8 mouse cellular contexts compared by ENCODE assay signal in the genomic region with DNA sequence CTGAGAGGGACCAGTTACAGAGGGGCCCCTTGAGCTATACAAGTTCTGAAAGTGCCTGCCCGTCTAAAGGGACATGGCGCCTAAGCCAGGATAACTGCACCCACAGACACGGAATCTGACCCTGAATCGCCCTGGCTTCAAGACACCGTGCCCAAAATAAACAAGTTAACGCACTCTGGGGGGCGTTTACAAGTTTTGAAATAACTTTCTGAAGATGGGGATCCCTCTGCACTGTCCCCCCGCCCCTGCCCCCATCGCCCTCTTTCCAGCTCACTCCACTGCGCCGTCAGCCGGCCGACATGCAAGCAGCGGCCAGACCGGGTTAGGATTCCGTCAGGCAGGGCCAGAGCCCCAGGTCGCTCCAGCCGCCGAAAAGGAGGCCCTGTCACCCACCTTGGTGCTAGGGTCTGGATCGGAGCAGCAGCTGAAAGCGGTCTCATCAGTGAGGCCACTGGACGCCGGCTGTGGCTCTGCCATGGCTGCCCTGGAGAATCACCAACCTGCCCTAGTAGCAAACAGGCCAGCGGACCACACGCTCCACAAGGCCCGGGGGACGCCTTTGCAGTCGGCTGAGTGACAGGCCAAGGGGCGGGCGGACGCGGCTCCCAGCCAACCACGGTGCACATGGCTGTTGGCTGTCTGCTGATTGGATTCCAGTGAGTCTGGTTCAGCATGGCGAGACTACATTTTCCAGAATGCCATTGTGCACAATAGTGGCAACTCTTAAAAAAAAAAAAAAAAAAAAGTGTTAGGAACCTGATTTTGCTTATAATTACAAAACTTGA. TPM values are rescaled to one million over a fixed set of nuclear protein-coding genes. Genes with fewer than 3 reads are reported as not detected.
A peak's percentile ranks its signal among the peaks of the same experiment; 100 is the strongest.
DNase-seq lines count a peak whose midpoint lies in the region; ATAC-seq lines count a peak whose summit lies in the region.

No protein-coding gene starts in this region.

- H3K27me3 ChIP-seq in heart, embryonic 14.5 days (ENCODE audit: control insufficient read depth, insufficient read depth, low read length), result no peaks in the 10 kb centered on the region
- H3K27me3 ChIP-seq in liver, embryonic 13.5 days, result no peaks in the 10 kb centered on the region
- H3K27me3 ChIP-seq in stomach, embryonic 16.5 days (ENCODE audit: control insufficient read depth, insufficient read depth, low read length), result no peaks in the 10 kb centered on the region

- H3K4me3 ChIP-seq in heart, embryonic 14.5 days (ENCODE audit: control insufficient read depth in 1 of 2, insufficient read depth in 1 of 2, low read depth in 1 of 2, low read length in 2 of 2), result peak overlapping the region; percentile 62 to 98
- peak overlapping the region; percentile 79 for H3K4me3 ChIP-seq in liver, embryonic 13.5 days (replicated peaks)
- H3K4me3 ChIP-seq in stomach, embryonic 16.5 days (replicated peaks; ENCODE audit: low read length), result peak overlapping the region; percentile 80

- peak; percentile 100 for ATAC-seq in heart, embryonic 14.5 days (ENCODE audit: insufficient number of reproducible peaks, insufficient read depth, low FRiP score, low read depth)
- ATAC-seq in liver, embryonic 13.5 days (ENCODE audit: low read depth), result peak; percentile 95
- peak; percentile 100 for ATAC-seq in stomach, embryonic 16.5 days (ENCODE audit: insufficient read depth, low FRiP score)

- H3K9me3 ChIP-seq in heart, embryonic 14.5 days (ENCODE audit: control insufficient read depth, low read length), result no peaks in the 10 kb centered on the region
- H3K9me3 ChIP-seq in liver, embryonic 13.5 days (replicated peaks), result no peaks in the 10 kb centered on the region
- H3K9me3 ChIP-seq in stomach, embryonic 16.5 days (replicated peaks; ENCODE audit: control insufficient read depth, low read length), result no peaks in the 10 kb centered on the region

- peak overlapping the region; percentile 81 for H3K4me2 ChIP-seq in heart, embryonic 14.5 days (ENCODE audit: low read length)
- peak overlapping the region; percentile 74 for H3K4me2 ChIP-seq in liver, embryonic 13.5 days
- peak overlapping the region; percentile 59 for H3K4me2 ChIP-seq in stomach, embryonic 16.5 days (ENCODE audit: low read depth, low read length)

- peak; percentile 95 for DNase-seq in CD4-positive, CD25-positive, alpha-beta regulatory T cell, adult 2 months (ENCODE audit: low read depth, low spot score)
- DNase-seq in c-Kit-negative CD71-positive TER-119-positive erythroid progenitor cells, embryonic 14.5 days (ENCODE audit: low read depth, low spot score), result peak; percentile 98
- DNase-seq in fibroblast of lung, adult 2 months (ENCODE audit: low read depth), result peak; percentile 96
- DNase-seq in kidney, postnatal 14 days, result peak; percentile 100
- peak; percentile 97 for DNase-seq in liver, embryonic 13.5 days
- peak; percentile 97 for DNase-seq in neural tube, embryonic 10.5 days (ENCODE audit: extremely low spot score, low spot score)

- peak overlapping the region; percentile 87 for H3K9ac ChIP-seq in heart, embryonic 14.5 days (ENCODE audit: low read length)
- H3K9ac ChIP-seq in liver, embryonic 13.5 days, result peak overlapping the region; percentile 94
- peak overlapping the region; percentile 93 for H3K9ac ChIP-seq in stomach, embryonic 16.5 days (ENCODE audit: low read length)

- H3K36me3 ChIP-seq in heart, embryonic 14.5 days (ENCODE audit: control insufficient read depth, insufficient read depth, low read length), result no peaks in the 10 kb centered on the region
- H3K36me3 ChIP-seq in liver, embryonic 13.5 days, result peaks cover 17% of the 10 kb centered on the region
- H3K36me3 ChIP-seq in stomach, embryonic 16.5 days (ENCODE audit: control insufficient read depth, insufficient read depth, low read length), result no peaks in the 10 kb centered on the region

- H3K4me1 ChIP-seq in heart, embryonic 14.5 days (ENCODE audit: control insufficient read depth in 2 of 2, insufficient read depth in 2 of 2, low read length in 2 of 2), result peaks cover 8 to 21% of the 10 kb centered on the region in 2 experiments
- H3K4me1 ChIP-seq in liver, embryonic 13.5 days (replicated peaks), result peaks cover 88% of the 10 kb centered on the region
- peaks cover 11% of the 10 kb centered on the region for H3K4me1 ChIP-seq in stomach, embryonic 16.5 days (ENCODE audit: control insufficient read depth, insufficient read depth, low read length)

- H3K27ac ChIP-seq in heart, embryonic 14.5 days (replicated peaks in 1 of 2; ENCODE audit: control insufficient read depth in 1 of 2, insufficient read depth in 1 of 2, low read depth in 2 of 2, low read length in 2 of 2), result peak overlapping the region; percentile 89 to 98
- peak overlapping the region; percentile 94 for H3K27ac ChIP-seq in liver, embryonic 13.5 days
- H3K27ac ChIP-seq in stomach, embryonic 16.5 days (ENCODE audit: low read length), result peak overlapping the region; percentile 68

- WGBS in heart, embryonic 14.5 days, result under 1% methylated on average over 34 of the region's 34 CpGs
- WGBS in liver, embryonic 13.5 days (ENCODE audit: insufficient replicate concordance), result under 1% methylated on average over 34 of the region's 34 CpGs
- under 1% methylated on average over 34 of the region's 34 CpGs for WGBS in stomach, embryonic 16.5 days

RNA-seq across cellular contexts. Expression of gene Dnah8, which starts 11.9 kb away (rescaled TPM):
- polyA plus RNA-seq in heart, embryonic 14.5 days (2014; fragmentation: Nextera tagmentation; extraction: Ambion mirVana), result 2.4 TPM in 2 replicates
- polyA plus RNA-seq in liver, embryonic 13.5 days (2015; fragmentation: Nextera tagmentation; extraction: Ambion mirVana), result 1.4 and 1.5 TPM in 2 replicates
- polyA plus RNA-seq in stomach, embryonic 16.5 days (2015; fragmentation: Nextera tagmentation; extraction: Ambion mirVana), result 1.0 and 1.7 TPM in 2 replicates

RNA-seq across cellular contexts. Expression of gene Glo1, which starts 14.4 kb away (rescaled TPM):
- 222 and 225 TPM in 2 replicates for polyA plus RNA-seq in heart, embryonic 14.5 days (2014; fragmentation: Nextera tagmentation; extraction: Ambion mirVana)
- polyA plus RNA-seq in liver, embryonic 13.5 days (2015; fragmentation: Nextera tagmentation; extraction: Ambion mirVana), result 289 and 332 TPM in 2 replicates
- polyA plus RNA-seq in stomach, embryonic 16.5 days (2015; fragmentation: Nextera tagmentation; extraction: Ambion mirVana), result 212 and 224 TPM in 2 replicates

RNA-seq across cellular contexts. Expression of gene Btbd9, which starts 36.0 kb away (rescaled TPM):
- 39.4 and 40.9 TPM in 2 replicates for polyA plus RNA-seq in heart, embryonic 14.5 days (2014; fragmentation: Nextera tagmentation; extraction: Ambion mirVana)
- polyA plus RNA-seq in liver, embryonic 13.5 days (2015; fragmentation: Nextera tagmentation; extraction: Ambion mirVana), result 14.5 and 15.2 TPM in 2 replicates
- 51.6 and 52.0 TPM in 2 replicates for polyA plus RNA-seq in stomach, embryonic 16.5 days (2015; fragmentation: Nextera tagmentation; extraction: Ambion mirVana)

Comparison
In these comparisons a context has a peak if more than half of its experiments do, and no peak if none do; other contexts are left out.
1. Peak in every context shown above with its lines: DNase-seq, ATAC-seq, H3K4me3 ChIP-seq and H3K27ac ChIP-seq.